Mouse (Mus musculus): ENCODE results near the gene Cadps. TPM values are rescaled to one million over a fixed set of nuclear protein-coding genes. Genes with fewer than 3 reads are reported as not detected.

Gene Cadps
- polyA plus RNA-seq, 1 experiment from 2014 or later = 5.0 TPM

- H3K27me3 ChIP-seq (replicated peaks; ENCODE audit: control insufficient read depth, insufficient read depth, low read length) = no peaks in the 10 kb centered on the region
- H3K27ac ChIP-seq (ENCODE audit: low read depth) = no peak overlapping the region
- WGBS = 90% methylated on average over 12 of the region's 12 CpGs
- H3K4me3 ChIP-seq (ENCODE audit: low read depth, low read length) = no peak overlapping the region
- no peak overlapping the region for H3K9ac ChIP-seq (ENCODE audit: low read length)
- ATAC-seq (replicated peaks; ENCODE audit: low FRiP score, low TSS enrichment, low read depth) = no peak
- no peaks in the 10 kb centered on the region for H3K4me1 ChIP-seq (replicated peaks; ENCODE audit: control insufficient read depth, insufficient read depth, low read length)
- H3K9me3 ChIP-seq (ENCODE audit: control insufficient read depth, low read length) = no peaks in the 10 kb centered on the region
- H3K36me3 ChIP-seq (ENCODE audit: control insufficient read depth, insufficient read depth, low read length) = no peaks in the 10 kb centered on the region
- no peak for DNase-seq (ENCODE audit: low spot score)
- no peak overlapping the region for H3K4me2 ChIP-seq (ENCODE audit: low read length)
Observed at GRCm38 (mm10) chr14:12410276-12410675, 412.6 kb downstream of the Cadps start.

- Histone ChIP-seq H3K36me3 (ENCODE audit: control insufficient read depth, insufficient read depth, low read length) (no peaks in the 10 kb centered on the region), H3K9me3 (ENCODE audit: control insufficient read depth, low read length) (no peaks in the 10 kb centered on the region), H3K4me1 (replicated peaks; ENCODE audit: control insufficient read depth, insufficient read depth, low read length) (no peaks in the 10 kb centered on the region), H3K9ac (ENCODE audit: low read length) (no peak overlapping the region), H3K4me2 (ENCODE audit: low read length) (no peak overlapping the region), H3K4me3 (ENCODE audit: low read depth, low read length) (no peak overlapping the region), H3K27ac (ENCODE audit: low read depth) (no peak overlapping the region), H3K27me3 (replicated peaks; ENCODE audit: control insufficient read depth, insufficient read depth, low read length) (no peaks in the 10 kb centered on the region)
- 79% methylated on average over 3 of the region's 3 CpGs for WGBS
- no peak for DNase-seq (ENCODE audit: low spot score)
- ATAC-seq (replicated peaks; ENCODE audit: low FRiP score, low TSS enrichment, low read depth) = no peak
Observed at GRCm38 (mm10) chr14:12409811-12410210, 413.1 kb downstream of the Cadps start.

GRCm38 (mm10) chr14:12406588-12406987, 416.3 kb downstream of the Cadps start:
- H3K4me2 ChIP-seq (ENCODE audit: low read length) = no peak overlapping the region
- no peak overlapping the region for H3K9ac ChIP-seq (ENCODE audit: low read length)
- no peak for ATAC-seq (replicated peaks; ENCODE audit: low FRiP score, low TSS enrichment, low read depth)
- no peaks in the 10 kb centered on the region for H3K36me3 ChIP-seq (ENCODE audit: control insufficient read depth, insufficient read depth, low read length)
- H3K9me3 ChIP-seq (ENCODE audit: control insufficient read depth, low read length) = no peaks in the 10 kb centered on the region
- no peak for DNase-seq (ENCODE audit: low spot score)
- H3K4me3 ChIP-seq (ENCODE audit: low read depth, low read length) = no peak overlapping the region
- no peaks in the 10 kb centered on the region for H3K27me3 ChIP-seq (replicated peaks; ENCODE audit: control insufficient read depth, insufficient read depth, low read length)
- H3K4me1 ChIP-seq (replicated peaks; ENCODE audit: control insufficient read depth, insufficient read depth, low read length) = no peaks in the 10 kb centered on the region
- WGBS = 69% methylated on average over 10 of the region's 10 CpGs
- H3K27ac ChIP-seq (ENCODE audit: low read depth) = no peak overlapping the region

GRCm38 (mm10) chr14:12405201-12405600, 417.7 kb downstream of the Cadps start:
- DNase-seq (ENCODE audit: low spot score) = no peak
- Histone ChIP-seq H3K27me3 (replicated peaks; ENCODE audit: control insufficient read depth, insufficient read depth, low read length) (no peaks in the 10 kb centered on the region), H3K36me3 (ENCODE audit: control insufficient read depth, insufficient read depth, low read length) (no peaks in the 10 kb centered on the region), H3K4me2 (ENCODE audit: low read length) (no peak overlapping the region), H3K4me1 (replicated peaks; ENCODE audit: control insufficient read depth, insufficient read depth, low read length) (no peaks in the 10 kb centered on the region), H3K4me3 (ENCODE audit: low read depth, low read length) (no peak overlapping the region), H3K9ac (ENCODE audit: low read length) (no peak overlapping the region), H3K27ac (ENCODE audit: low read depth) (no peak overlapping the region), H3K9me3 (ENCODE audit: control insufficient read depth, low read length) (no peaks in the 10 kb centered on the region)
- WGBS = 56% methylated on average over 5 of the region's 5 CpGs
- no peak for ATAC-seq (replicated peaks; ENCODE audit: low FRiP score, low TSS enrichment, low read depth)

- H3K9ac ChIP-seq (ENCODE audit: low read length) = no peak overlapping the region
- no peak overlapping the region for H3K27ac ChIP-seq (ENCODE audit: low read depth)
- no peak for ATAC-seq (replicated peaks; ENCODE audit: low FRiP score, low TSS enrichment, low read depth)
- H3K4me3 ChIP-seq (ENCODE audit: low read depth, low read length) = no peak overlapping the region
- no peak overlapping the region for H3K4me2 ChIP-seq (ENCODE audit: low read length)
- H3K27me3 ChIP-seq (replicated peaks; ENCODE audit: control insufficient read depth, insufficient read depth, low read length) = no peaks in the 10 kb centered on the region
- 85% methylated on average over 3 of the region's 3 CpGs for WGBS
- no peaks in the 10 kb centered on the region for H3K4me1 ChIP-seq (replicated peaks; ENCODE audit: control insufficient read depth, insufficient read depth, low read length)
- DNase-seq (ENCODE audit: low spot score) = no peak
- H3K9me3 ChIP-seq (ENCODE audit: control insufficient read depth, low read length) = no peaks in the 10 kb centered on the region
- H3K36me3 ChIP-seq (ENCODE audit: control insufficient read depth, insufficient read depth, low read length) = no peaks in the 10 kb centered on the region
Observed at GRCm38 (mm10) chr14:12404724-12405123, 418.2 kb downstream of the Cadps start.

GRCm38 (mm10) chr14:12404052-12404451, 418.8 kb downstream of the Cadps start:
- Histone ChIP-seq H3K4me2 (ENCODE audit: low read length) (no peak overlapping the region), H3K4me3 (ENCODE audit: low read depth, low read length) (no peak overlapping the region), H3K36me3 (ENCODE audit: control insufficient read depth, insufficient read depth, low read length) (no peaks in the 10 kb centered on the region), H3K27ac (ENCODE audit: low read depth) (no peak overlapping the region), H3K27me3 (replicated peaks; ENCODE audit: control insufficient read depth, insufficient read depth, low read length) (no peaks in the 10 kb centered on the region), H3K9me3 (ENCODE audit: control insufficient read depth, low read length) (no peaks in the 10 kb centered on the region), H3K9ac (ENCODE audit: low read length) (no peak overlapping the region), H3K4me1 (replicated peaks; ENCODE audit: control insufficient read depth, insufficient read depth, low read length) (no peaks in the 10 kb centered on the region)
- ATAC-seq (replicated peaks; ENCODE audit: low FRiP score, low TSS enrichment, low read depth) = no peak
- DNase-seq (ENCODE audit: low spot score) = no peak
- WGBS = 72% methylated on average over 3 of the region's 3 CpGs

- Histone ChIP-seq H3K4me1 (replicated peaks; ENCODE audit: control insufficient read depth, insufficient read depth, low read length) (no peaks in the 10 kb centered on the region), H3K9ac (ENCODE audit: low read length) (no peak overlapping the region), H3K9me3 (ENCODE audit: control insufficient read depth, low read length) (no peaks in the 10 kb centered on the region), H3K4me3 (ENCODE audit: low read depth, low read length) (no peak overlapping the region), H3K27me3 (replicated peaks; ENCODE audit: control insufficient read depth, insufficient read depth, low read length) (no peaks in the 10 kb centered on the region), H3K36me3 (ENCODE audit: control insufficient read depth, insufficient read depth, low read length) (no peaks in the 10 kb centered on the region), H3K4me2 (ENCODE audit: low read length) (no peak overlapping the region), H3K27ac (ENCODE audit: low read depth) (no peak overlapping the region)
- DNase-seq (ENCODE audit: low spot score) (no peak), ATAC-seq (replicated peaks; ENCODE audit: low FRiP score, low TSS enrichment, low read depth) (no peak)
- WGBS = 89% methylated on average over 5 of the region's 5 CpGs
Observed at GRCm38 (mm10) chr14:12400116-12400515, 422.8 kb downstream of the Cadps start.

GRCm38 (mm10) chr14:12397561-12397960, 425.3 kb downstream of the Cadps start:
- H3K36me3 ChIP-seq (ENCODE audit: control insufficient read depth, insufficient read depth, low read length) = no peaks in the 10 kb centered on the region
- H3K27ac ChIP-seq (ENCODE audit: low read depth) = no peak overlapping the region
- no peaks in the 10 kb centered on the region for H3K27me3 ChIP-seq (replicated peaks; ENCODE audit: control insufficient read depth, insufficient read depth, low read length)
- H3K9ac ChIP-seq (ENCODE audit: low read length) = no peak overlapping the region
- ATAC-seq (replicated peaks; ENCODE audit: low FRiP score, low TSS enrichment, low read depth) (no peak), DNase-seq (ENCODE audit: low spot score) (no peak)
- no peak overlapping the region for H3K4me2 ChIP-seq (ENCODE audit: low read length)
- H3K4me3 ChIP-seq (ENCODE audit: low read depth, low read length) = no peak overlapping the region
- no peaks in the 10 kb centered on the region for H3K4me1 ChIP-seq (replicated peaks; ENCODE audit: control insufficient read depth, insufficient read depth, low read length)
- WGBS = 78% methylated on average over 3 of the region's 3 CpGs
- no peaks in the 10 kb centered on the region for H3K9me3 ChIP-seq (ENCODE audit: control insufficient read depth, low read length)

- Histone ChIP-seq H3K4me3 (ENCODE audit: low read depth, low read length) (no peak overlapping the region), H3K9ac (ENCODE audit: low read length) (no peak overlapping the region), H3K9me3 (ENCODE audit: control insufficient read depth, low read length) (no peaks in the 10 kb centered on the region), H3K27me3 (replicated peaks; ENCODE audit: control insufficient read depth, insufficient read depth, low read length) (no peaks in the 10 kb centered on the region), H3K27ac (ENCODE audit: low read depth) (no peak overlapping the region), H3K36me3 (ENCODE audit: control insufficient read depth, insufficient read depth, low read length) (no peaks in the 10 kb centered on the region), H3K4me1 (replicated peaks; ENCODE audit: control insufficient read depth, insufficient read depth, low read length) (no peaks in the 10 kb centered on the region), H3K4me2 (ENCODE audit: low read length) (no peak overlapping the region)
- ATAC-seq (replicated peaks; ENCODE audit: low FRiP score, low TSS enrichment, low read depth) = no peak
- 41% methylated on average over 2 of the region's 2 CpGs for WGBS
- no peak for DNase-seq (ENCODE audit: low spot score)
Observed at GRCm38 (mm10) chr14:12394318-12394717, 428.6 kb downstream of the Cadps start.

All from intestine, embryonic 14.5 days (tissue).